Mouse (Mus musculus): ENCODE data around the gene Wdtc1.

DNA sequence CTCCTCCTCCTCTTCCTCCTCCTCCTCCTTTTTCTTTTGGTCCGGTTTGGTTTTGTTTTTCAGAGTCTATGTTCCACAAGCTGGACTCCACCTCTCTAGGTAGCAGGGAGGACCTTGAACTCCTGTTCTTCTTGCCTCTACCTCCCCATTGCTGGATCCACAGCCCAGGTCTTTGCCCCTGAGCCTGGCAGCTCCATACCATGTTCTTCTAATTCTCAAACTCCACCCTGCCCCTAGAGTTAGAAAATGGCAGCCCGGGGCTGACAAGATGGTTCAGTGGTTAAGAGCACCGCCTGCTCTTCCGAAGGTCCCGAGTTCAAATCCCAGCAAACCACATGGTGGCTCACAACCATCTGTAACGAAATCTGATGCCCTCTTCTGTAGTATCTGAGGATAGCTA lies 1.4 kb upstream of the Wdtc1 start:
- TF ChIP-seq POLR2A (IDR thresholded peaks at IDR 0.05; ENCODE audit: borderline replicate concordance, extremely low read depth, insufficient read depth, insufficient read length, poor library complexity, severe bottlenecking) (no peak), CTCF (IDR thresholded peaks at IDR 0.05; ENCODE audit: borderline replicate concordance, extremely low read depth, insufficient read depth, insufficient read length) (no peak)

All from brain, embryonic 14.5 days (tissue).